8 mouse cellular contexts compared by ENCODE assay signal in the genomic region with DNA sequence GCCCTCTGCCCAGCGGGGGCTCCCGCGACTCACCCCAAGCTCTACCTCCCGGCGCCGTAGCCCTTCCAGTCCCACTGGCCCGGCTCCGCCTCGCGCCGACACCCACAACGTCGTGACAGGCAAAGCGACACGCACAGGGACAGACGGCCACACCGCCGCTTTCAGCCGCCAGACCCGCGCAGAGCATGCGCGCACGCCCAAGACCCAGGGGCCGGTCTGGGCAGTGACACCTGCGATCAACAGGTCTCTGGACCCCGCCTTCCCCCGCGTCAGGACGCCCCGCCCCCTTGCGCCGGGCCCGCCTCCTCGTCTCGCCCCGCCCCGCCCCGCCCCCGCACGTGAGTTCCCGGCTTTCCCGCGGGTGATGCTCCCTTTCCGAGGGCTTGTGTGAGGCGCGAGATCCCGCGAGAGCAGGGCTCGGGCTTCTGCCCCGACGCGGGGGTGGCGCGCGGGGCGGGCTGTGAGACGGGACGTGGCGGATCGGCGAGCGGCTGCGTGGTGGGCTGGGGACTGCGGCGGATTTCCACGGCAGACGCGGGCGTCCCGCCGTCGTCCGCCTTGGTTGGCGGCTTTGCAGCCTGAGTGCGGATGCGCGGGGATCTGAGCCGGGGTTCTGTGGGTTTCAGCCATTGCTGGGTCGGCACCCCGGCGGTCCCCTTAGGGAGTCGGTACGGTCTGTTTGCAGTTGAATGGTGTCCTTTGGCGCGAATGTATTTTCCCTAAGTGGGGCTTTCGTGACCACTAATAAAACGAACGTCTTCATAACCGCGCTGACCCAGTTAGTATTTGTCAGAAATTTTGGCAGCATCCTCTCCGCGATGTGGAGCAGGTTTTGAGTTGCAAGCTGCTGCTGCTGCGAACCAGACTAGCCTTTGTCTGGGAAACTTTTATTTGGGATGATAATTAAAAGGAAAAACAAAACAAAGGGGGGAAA. TPM values are rescaled to one million over a fixed set of nuclear protein-coding genes. Genes with fewer than 3 reads are reported as not detected.
DNase-seq lines count a peak whose midpoint lies in the region; ATAC-seq lines count a peak whose summit lies in the region.

A gene (minus strand): TSS at position 262 of the 934 bp plus-strand sequence.

- peak; percentile 98 for ATAC-seq in heart, embryonic 14.5 days (ENCODE audit: insufficient number of reproducible peaks, insufficient read depth, low FRiP score, low read depth)
- peak; percentile 99 for ATAC-seq in liver, embryonic 12.5 days

- H3K27me3 ChIP-seq in forebrain, embryonic 10.5 days (ENCODE audit: poor library complexity, severe bottlenecking): no peaks in the 10 kb centered on the region
- no peaks in the 10 kb centered on the region for H3K27me3 ChIP-seq in heart, embryonic 14.5 days (ENCODE audit: control insufficient read depth, insufficient read depth, low read length)
- no peaks in the 10 kb centered on the region for H3K27me3 ChIP-seq in liver, embryonic 12.5 days (replicated peaks)
- H3K27me3 ChIP-seq in splenic B cell, adult 2 months (ENCODE audit: control insufficient read depth, insufficient read depth, low read length, poor library complexity, severe bottlenecking): no peaks in the 10 kb centered on the region

- WGBS in forebrain, embryonic 10.5 days: under 1% methylated on average over 94 of the region's 94 CpGs
- WGBS in heart, embryonic 14.5 days: under 1% methylated on average over 84 of the region's 94 CpGs
- under 1% methylated on average over 84 of the region's 94 CpGs for WGBS in liver, embryonic 12.5 days (ENCODE audit: insufficient replicate concordance)

- H3K4me3 ChIP-seq in forebrain, embryonic 10.5 days: peak within 1 kb of the TSS; percentile 87
- peak within 1 kb of the TSS; percentile 82 to 91 for H3K4me3 ChIP-seq in heart, embryonic 14.5 days (ENCODE audit: control insufficient read depth in 1 of 2, insufficient read depth in 1 of 2, low read depth in 1 of 2, low read length in 2 of 2)
- H3K4me3 ChIP-seq in liver, embryonic 12.5 days: peak within 1 kb of the TSS; percentile 80

- no peaks in the 10 kb centered on the region for H3K36me3 ChIP-seq in forebrain, embryonic 10.5 days (replicated peaks)
- no peaks in the 10 kb centered on the region for H3K36me3 ChIP-seq in heart, embryonic 14.5 days (ENCODE audit: control insufficient read depth, insufficient read depth, low read length)
- no peaks in the 10 kb centered on the region for H3K36me3 ChIP-seq in liver, embryonic 12.5 days
- no peaks in the 10 kb centered on the region for H3K36me3 ChIP-seq in splenic B cell, adult 2 months (ENCODE audit: control insufficient read depth, insufficient read depth, low read length, poor library complexity, severe bottlenecking)

- H3K4me2 ChIP-seq in heart, embryonic 14.5 days (ENCODE audit: low read length): peak within 1 kb of the TSS; percentile 71
- peak within 1 kb of the TSS; percentile 97 for H3K4me2 ChIP-seq in liver, embryonic 12.5 days

- H3K9ac ChIP-seq in heart, embryonic 14.5 days (ENCODE audit: low read length): peak within 1 kb of the TSS; percentile 94
- H3K9ac ChIP-seq in liver, embryonic 12.5 days: peak within 1 kb of the TSS; percentile 88

- H3K4me1 ChIP-seq in forebrain, embryonic 10.5 days: peaks cover 24% of the 10 kb centered on the region
- peaks cover 9 to 21% of the 10 kb centered on the region in 2 experiments for H3K4me1 ChIP-seq in heart, embryonic 14.5 days (ENCODE audit: control insufficient read depth in 2 of 2, insufficient read depth in 2 of 2, low read length in 2 of 2)
- H3K4me1 ChIP-seq in liver, embryonic 12.5 days: peaks cover 20% of the 10 kb centered on the region

- peak; percentile 89 for DNase-seq in CD8-positive naive resting alpha-beta T cell, adult 2 months (ENCODE audit: low read depth in 2 of 2, low spot score in 2 of 2)
- DNase-seq in c-Kit-positive CD71-negative TER-119-negative erythroid progenitor cells, embryonic 14.5 days (ENCODE audit: low read depth): peak; percentile 84
- DNase-seq in forebrain, embryonic 10.5 days (ENCODE audit: extremely low spot score, low spot score): peak; percentile 95
- DNase-seq in kidney, postnatal 14 days: peak; percentile 95
- DNase-seq in naive thymus-derived CD4-positive, alpha-beta T cell, adult 2 months (ENCODE audit: low read depth): peak; percentile 95
- DNase-seq in splenic B cell, adult 2 months (ENCODE audit: low read depth, low spot score): peak; percentile 93

- H3K9me3 ChIP-seq in forebrain, embryonic 10.5 days: no peaks in the 10 kb centered on the region
- H3K9me3 ChIP-seq in heart, embryonic 14.5 days (ENCODE audit: control insufficient read depth, low read length): no peaks in the 10 kb centered on the region
- no peaks in the 10 kb centered on the region for H3K9me3 ChIP-seq in liver, embryonic 12.5 days (replicated peaks)

- H3K27ac ChIP-seq in forebrain, embryonic 10.5 days: peak within 1 kb of the TSS; percentile 99
- H3K27ac ChIP-seq in heart, embryonic 14.5 days (replicated peaks in 1 of 2; ENCODE audit: control insufficient read depth in 1 of 2, insufficient read depth in 1 of 2, low read depth in 2 of 2, low read length in 2 of 2): peak within 1 kb of the TSS; percentile 95 to 97
- H3K27ac ChIP-seq in liver, embryonic 12.5 days: peak within 1 kb of the TSS; percentile 92

RNA-seq across cellular contexts. Expression of the gene that starts here (rescaled TPM):
- polyA plus RNA-seq in forebrain, embryonic 10.5 days (2016; fragmentation: Nextera tagmentation; extraction: Ambion mirVana): 6.6 and 8.1 TPM in 2 replicates
- 7.8 and 9.7 TPM in 2 replicates for polyA plus RNA-seq in heart, embryonic 14.5 days (2014; fragmentation: Nextera tagmentation; extraction: Ambion mirVana)
- polyA plus RNA-seq in liver, embryonic 12.5 days (2016; fragmentation: Nextera tagmentation; extraction: Ambion mirVana): 2.2 and 2.9 TPM in 2 replicates

Comparison
In these comparisons a context has a peak if more than half of its experiments do, and no peak if none do; other contexts are left out.
1. Peak in every context shown above with its lines: DNase-seq, ATAC-seq, H3K4me3 ChIP-seq and H3K27ac ChIP-seq.